Mouse (Mus musculus) c-Kit-positive CD71-positive TER-119-negative erythroid progenitor cells, embryonic 14.5 days (primary cell): ENCODE measurements around the gene Aph1c.
"Not testable (repeated sequence)": the region's sequence is repeated elsewhere in the genome, so short reads cannot be mapped to it uniquely, and the experiment has no call there.

ENCODE experiments used
- DNase-seq: peaks from one replicate; pipeline ENCODE4 v3.0.0-alpha.2; 2013; ENCODE audit warnings: low read depth

The Aph1c gene

GRCm38 (mm10) chr9:66834318-66835096 is at the start of gene Aph1c:
TSS of gene Aph1c (minus strand) at chr9:66834726.
- peak; percentile 99 for DNase-seq

- no peak for DNase-seq
Observed at GRCm38 (mm10) chr9:66883500-66883899, 49.0 kb upstream of the Aph1c start.

DNA sequence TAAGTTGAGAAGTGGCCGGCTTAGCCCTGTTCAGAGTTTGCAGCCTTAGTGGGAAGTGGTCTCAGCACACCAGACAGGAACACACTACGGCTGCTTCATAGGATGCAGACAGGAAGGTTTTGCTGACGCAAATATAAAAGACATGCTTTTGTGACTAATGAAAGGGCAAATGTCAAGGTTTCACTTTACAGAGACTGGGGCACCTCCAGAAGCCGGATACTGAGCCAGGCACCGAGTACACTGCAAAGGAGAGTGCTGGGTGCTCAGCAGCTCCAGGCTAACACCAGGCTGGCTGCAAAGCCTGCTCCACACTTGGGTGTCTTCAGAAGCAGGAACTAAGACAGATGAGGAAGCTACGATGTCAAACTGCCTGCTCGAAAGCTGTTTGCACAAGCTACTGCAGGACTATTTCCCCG is 47.9 kb upstream of the Aph1c start:
- no peak for DNase-seq

DNA sequence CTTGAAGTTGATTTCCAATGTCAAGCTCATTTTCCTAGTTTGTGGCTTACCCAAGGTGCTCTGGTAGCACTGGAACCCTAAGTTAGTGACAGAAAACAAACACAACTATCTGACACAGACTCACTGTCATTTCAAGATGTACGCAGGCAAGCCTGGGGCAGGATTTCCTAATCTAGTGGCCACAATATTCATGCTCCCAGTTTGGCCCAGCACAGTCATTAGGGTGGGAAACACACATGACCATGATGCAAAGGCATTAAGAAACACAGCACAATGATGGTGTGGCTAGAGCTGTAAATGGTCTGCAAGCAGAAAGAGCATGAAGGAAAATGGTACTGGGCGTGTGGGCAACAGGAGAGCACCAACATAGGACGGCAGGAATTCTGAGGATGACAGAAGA is 47.3 kb upstream of the Aph1c start:
- no peak for DNase-seq

- DNase-seq: no peak
Observed at GRCm38 (mm10) chr9:66880752-66881151, 46.2 kb upstream of the Aph1c start.

GRCm38 (mm10) chr9:66879486-66879885 is 45.0 kb upstream of the Aph1c start:
- DNase-seq: no peak

DNA sequence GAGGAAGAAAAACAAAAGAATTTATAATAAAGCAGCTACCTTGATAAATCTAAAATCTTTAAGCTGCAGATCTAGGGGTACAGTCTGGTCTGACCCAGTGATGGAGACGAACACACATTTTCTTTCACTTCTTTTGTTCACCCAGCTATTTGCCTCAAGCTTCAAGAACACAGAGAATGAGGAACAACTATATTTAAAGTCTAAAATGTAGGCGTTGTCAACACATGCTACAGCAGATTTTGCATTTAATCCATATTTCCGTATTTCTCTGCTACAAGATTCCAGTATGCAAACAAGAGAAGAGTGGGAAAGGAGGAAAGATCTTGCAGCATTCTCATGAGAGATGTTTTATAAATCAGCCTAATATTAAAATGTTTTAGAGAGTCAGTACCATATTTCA is 44.4 kb upstream of the Aph1c start:
- DNase-seq: no peak

DNA sequence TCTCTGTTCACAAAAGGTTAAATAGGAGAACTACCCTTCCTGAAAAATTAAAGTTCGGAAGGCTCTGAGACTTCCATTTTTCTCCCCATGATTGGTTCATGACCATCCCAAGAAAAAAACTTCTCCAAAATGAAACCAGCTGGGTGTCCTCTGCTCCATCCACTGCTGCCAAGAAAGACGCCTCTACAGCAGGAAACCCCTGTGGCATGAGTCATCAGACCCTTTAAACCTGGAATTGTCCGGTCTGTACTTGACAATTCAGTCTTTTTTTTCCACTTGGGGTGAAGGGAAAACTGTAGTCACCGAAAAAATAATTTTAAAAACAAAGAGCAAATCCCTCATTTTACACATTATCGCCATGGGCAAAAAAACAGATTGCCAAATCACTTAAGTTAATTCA is 42.1 kb upstream of the Aph1c start:
- no peak for DNase-seq

DNA sequence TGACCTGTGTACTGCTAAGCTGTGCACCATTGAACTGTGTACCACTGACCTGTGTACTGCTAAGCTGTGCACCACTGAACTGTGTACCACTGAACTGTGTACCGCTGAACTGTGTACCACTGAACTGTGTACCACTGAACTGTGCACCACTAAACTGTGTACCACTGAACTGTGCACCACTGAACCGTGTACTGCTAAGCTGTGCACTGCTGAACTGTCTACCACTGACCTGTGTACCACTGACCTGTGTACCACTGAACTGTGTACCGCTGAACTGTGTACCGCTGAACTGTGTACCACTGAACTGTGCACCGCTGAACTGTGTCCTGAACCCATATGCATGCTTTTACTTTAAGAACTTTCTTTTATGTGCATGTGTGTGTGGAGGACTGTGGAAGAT is 39.8 kb upstream of the Aph1c start:
- DNase-seq: no peak

DNA sequence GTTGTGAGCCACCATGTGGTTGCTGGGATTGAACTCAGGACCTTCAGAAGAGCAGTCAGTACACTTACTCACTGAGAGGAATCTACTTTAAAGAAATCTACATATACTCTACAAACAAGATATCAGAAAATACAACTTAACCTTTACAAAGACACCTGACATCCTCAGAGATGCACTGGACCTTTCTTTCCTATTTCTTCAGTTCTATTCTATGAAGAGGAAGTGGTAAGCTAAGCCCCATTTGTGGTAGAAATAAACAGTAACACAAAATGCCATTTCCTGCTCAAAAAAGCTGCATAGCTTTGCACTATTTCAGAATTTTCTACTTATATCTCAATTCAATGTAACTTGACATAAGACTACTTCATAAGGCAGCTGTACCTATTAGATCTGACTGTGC is 39.0 kb upstream of the Aph1c start:
- no peak for DNase-seq

DNA sequence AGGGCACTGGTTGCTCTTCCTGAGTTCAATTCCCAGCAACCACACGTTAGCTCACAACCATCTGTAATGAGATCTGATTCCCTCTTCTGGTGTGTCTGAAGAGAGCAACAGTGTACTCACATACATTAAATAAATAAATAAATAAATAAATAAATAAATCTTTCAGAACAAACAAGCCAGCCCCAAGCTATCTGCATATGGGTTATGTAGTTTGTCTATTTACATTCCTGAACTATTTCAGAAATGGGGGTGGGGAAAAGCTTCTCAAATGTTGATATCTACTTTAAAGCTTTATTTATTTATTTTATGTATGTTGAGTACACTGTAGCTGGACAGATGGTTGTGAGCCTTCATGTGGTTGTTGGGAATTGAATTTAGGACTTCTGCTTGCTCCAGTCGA is 38.5 kb upstream of the Aph1c start:
- DNase-seq: not testable (repeated sequence)

DNA sequence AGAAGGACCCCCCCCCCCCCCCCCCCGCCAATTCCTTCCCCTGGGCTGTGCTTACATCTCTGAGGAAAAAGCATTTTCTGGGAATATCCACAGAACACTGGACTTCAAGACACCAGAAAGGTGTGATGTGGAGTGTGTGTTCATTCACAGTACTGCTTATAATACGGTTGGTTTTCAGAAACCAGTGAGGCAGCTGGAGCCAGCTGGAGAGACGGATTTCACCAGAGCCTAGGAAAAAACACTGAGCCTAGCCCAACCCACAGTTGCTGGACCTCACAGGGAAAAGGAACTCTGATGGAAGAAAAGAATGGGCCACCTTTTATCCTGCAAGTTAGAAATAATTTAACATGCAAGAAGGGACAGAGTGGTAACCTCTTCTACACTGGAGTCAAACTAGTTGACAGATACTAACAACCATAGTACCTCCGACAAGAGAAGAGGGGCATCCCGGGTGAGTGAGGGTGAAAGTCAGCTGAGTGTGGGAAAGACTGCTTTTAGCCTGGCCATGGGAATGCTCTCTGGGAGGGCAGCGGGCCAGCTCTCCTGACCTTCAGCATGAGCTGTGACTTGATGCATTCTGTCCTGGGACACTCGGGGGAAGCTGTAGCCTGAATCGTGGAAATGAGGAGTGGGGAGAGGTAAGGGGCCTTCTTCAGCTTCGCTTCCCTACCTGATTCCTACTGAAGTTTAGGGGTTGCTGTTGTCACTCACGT is 37.6 kb upstream of the Aph1c start:
- DNase-seq: no peak

DNA sequence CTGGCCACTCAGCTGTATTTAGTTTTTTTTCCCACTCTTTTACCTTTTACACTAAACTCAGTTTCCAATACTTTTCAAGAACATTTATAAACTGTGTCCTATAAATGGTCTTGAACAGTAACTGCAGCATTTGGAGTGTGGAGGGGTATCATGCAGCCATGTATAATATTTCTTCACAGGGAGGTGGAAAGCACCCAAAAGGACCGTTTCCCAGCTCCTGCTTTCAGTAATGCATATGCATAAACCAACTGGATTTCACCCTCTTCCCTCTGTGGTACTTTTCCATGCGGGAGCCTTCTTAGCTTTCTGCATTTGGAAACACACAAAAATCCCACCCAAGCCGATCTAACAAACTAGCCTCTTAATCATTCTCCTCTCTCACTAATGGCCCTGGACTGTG is 30.2 kb upstream of the Aph1c start:
- no peak for DNase-seq

- DNase-seq: no peak
Observed at GRCm38 (mm10) chr9:66863456-66863855, 28.9 kb upstream of the Aph1c start.

DNA sequence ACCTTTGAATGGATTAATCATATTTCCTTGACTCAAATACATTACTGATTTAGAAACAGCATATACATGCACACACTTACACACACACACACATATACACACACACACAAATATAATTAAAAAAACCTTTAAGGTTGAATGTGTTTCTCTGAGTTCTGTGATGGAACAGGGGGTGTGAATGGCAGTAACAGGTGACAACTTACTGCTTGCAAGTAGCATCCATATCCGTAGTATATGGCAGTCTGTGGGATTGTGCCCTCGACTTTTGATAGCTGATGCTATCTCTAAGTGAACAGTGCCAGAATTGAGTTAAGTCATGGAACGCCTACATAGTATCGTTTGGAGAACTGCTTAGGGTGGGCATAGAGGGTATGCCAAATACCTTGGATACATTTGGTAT is 27.7 kb upstream of the Aph1c start:
- no peak for DNase-seq

DNA sequence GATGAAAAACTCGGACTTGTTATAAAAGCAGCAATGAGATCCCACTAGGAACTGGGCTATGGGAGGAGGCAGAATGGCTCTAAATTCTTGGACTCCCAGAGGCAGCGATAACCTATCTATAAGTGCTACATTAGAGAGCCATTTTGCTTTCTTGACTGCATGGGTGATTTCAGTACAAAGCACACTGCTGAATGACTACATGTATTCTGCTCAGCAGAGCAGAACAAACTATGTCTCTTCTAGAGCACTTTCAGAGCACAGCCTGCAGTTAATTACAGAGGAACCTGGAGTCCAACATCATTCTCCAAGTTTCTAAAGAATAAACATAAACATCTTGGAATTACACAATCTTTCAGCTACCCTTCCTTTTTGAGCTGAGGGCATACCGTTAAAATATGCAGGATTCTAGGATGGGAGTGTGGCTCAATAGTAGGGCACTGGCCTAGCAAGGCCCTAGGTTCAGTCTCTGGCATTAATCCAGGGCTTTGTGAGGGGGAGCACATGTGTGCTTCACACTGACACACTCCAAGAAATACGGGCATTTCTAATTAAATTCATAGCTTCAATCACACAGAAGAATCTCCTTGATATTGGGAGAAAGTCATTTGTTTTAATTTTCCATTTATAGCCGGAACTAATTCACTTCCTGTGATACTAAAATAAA is 26.7 kb upstream of the Aph1c start:
- DNase-seq: no peak

- no peak for DNase-seq
Observed at GRCm38 (mm10) chr9:66859523-66859922, 25.0 kb upstream of the Aph1c start.

GRCm38 (mm10) chr9:66855865-66856264 is 21.3 kb upstream of the Aph1c start:
- DNase-seq: no peak

DNA sequence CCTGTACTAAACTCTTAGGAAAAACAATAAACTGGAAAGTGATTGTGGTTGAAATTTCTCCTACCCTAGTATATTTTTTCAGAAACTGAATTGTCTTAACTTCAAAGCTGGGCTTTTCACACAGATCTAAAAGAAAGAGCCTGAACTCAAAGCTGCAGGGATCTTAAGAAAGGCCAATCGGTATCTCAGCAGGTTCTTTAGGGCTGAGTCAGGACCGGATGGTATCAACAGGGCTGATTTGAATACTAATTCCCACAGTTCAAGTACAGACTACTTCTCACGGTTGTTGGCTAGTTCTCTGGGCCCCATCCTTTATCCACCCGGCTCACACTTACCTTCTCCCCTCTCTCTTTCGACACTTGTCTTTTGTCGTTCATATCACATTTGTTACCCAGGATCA is 18.1 kb upstream of the Aph1c start:
- DNase-seq: no peak

DNA sequence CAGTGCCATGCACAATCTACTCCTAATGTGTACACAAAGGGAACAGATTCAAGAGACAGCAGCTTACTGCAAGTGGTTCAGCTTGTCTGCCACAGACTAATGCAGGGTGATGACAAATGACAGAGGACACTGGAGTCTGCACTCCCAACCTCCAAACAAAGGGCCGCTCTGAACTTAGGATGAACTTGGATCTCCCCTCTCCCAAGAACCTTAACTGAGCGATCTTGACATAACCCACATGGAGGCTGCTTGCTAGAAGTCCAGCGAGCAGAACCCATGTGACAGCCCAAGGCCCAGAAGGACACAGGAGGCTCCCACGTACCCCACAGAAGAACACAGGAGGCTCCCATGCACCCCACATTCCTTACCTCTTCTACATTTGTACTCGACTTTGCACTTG is 16.4 kb upstream of the Aph1c start:
- no peak for DNase-seq

- no peak for DNase-seq
Observed at GRCm38 (mm10) chr9:66846822-66847221, 12.3 kb upstream of the Aph1c start.

DNA sequence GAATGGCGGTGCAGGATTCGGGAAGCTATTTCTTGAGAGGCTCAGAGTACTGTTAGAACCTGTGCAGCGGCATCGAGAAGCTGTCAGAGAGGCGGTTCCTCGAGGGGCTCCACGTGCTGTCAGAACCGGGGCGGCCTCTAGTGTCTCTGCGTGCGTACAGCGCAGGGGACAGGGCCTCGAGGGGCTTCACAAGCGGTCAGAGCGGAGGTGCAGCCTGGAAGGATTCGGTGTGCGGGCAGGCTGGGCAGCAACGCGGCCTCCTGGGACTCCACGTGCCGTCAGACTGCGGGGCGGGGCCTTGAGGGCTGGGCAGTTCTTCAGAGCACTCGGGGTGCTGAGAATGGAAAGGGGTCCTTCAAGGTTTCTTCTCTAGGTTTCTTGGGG is 563 bp upstream of the Aph1c start:
- DNase-seq: peak; percentile 34

DNA sequence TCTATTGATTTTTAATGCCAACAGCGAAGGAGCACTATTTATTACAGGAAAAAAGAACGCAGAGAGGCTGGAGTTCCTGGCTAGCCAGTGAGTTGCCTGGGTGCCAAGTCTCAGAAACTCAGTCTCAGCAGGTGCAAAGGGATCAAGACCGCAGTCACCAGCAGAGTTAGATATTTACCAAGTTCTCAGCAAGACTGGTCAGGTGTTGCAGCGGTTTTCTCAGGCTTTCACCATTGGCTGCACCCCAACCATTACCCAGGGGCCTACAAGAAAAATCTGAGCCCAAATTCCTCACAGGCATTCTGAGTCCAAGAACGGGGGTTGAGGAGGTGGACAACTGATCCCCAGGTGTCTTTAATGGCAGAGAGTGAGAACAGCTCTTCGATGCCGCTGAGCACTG is 675 bp downstream of the Aph1c start:
- no peak for DNase-seq
